Mouse (Mus musculus): ENCODE data around the gene Bmyc.

- TF ChIP-seq EP300 (IDR thresholded peaks at IDR 0.05) (no peak), CTCF (IDR thresholded peaks at IDR 0.05) (peak; percentile 46)
Observed at GRCm38 (mm10) chr2:25708121-25708520, 1.6 kb downstream of the Bmyc start.

Data from lung, postnatal 0 days (tissue).